Mouse (Mus musculus) ES-E14 (cell line): ENCODE results near the gene Sptlc3.
A peak's percentile ranks its signal among the peaks of the same experiment; 100 is the strongest.

Experiments used
- CHD2 ChIP-seq: IDR thresholded peaks from 2 replicates; pipeline ENCODE4 v1.6.1; 2014; ENCODE audit warnings: mild to moderate bottlenecking, low read depth, low read length, inconsistent platforms
- HCFC1 ChIP-seq: IDR thresholded peaks from 2 replicates; pipeline ENCODE4 v1.6.1; 2012; ENCODE audit warnings: low read length, inconsistent platforms, borderline replicate concordance; ENCODE audit not compliant: insufficient read depth
- MAFK ChIP-seq: IDR thresholded peaks from 2 replicates; pipeline ENCODE4 v1.6.1; 2014; ENCODE audit warnings: mild to moderate bottlenecking, low read depth, low read length, inconsistent platforms; ENCODE audit not compliant: insufficient read depth
- ZC3H11A ChIP-seq: IDR thresholded peaks from 2 replicates; pipeline ENCODE4 v1.6.1; 2012; ENCODE audit warnings: low read depth, mild to moderate bottlenecking, inconsistent platforms, low read length, borderline replicate concordance
- ZNF384 ChIP-seq: IDR thresholded peaks from 2 replicates; pipeline ENCODE4 v1.6.1; 2012; ENCODE audit warnings: low read depth, low read length, inconsistent platforms

- peak; percentile 98 for TF ChIP-seq ZNF384
- no peak for TF ChIP-seq ZC3H11A
- TF ChIP-seq HCFC1, result no peak
- TF ChIP-seq MAFK, result no peak
- TF ChIP-seq CHD2, result no peak
These were observed 85.6 kb downstream of the Sptlc3 start for GRCm38 (mm10) chr2:139579280-139579679.
